Mouse (Mus musculus) neural tube, embryonic 11.5 days (tissue): Measurements from ENCODE around the gene Cep128. TPM values are rescaled to one million over a fixed set of nuclear protein-coding genes. Genes with fewer than 3 reads are reported as not detected.
"Not testable (repeated sequence)": the region's sequence is repeated elsewhere in the genome, so short reads cannot be mapped to it uniquely, and the experiment has no call there.

Experiments
- ATAC-seq: fragments of 200-750 bp; cut with Nextera tagmentation; 2 replicates; pipeline ENCODE4 v1.8.0; 2017; ENCODE audit warnings: moderate number of reproducible peaks, mild to moderate bottlenecking, moderate TSS enrichment, moderate library complexity; ENCODE audit not compliant: insufficient read depth, low FRiP score, low TSS enrichment
- DNase-seq: peaks from one replicate; pipeline ENCODE4 v3.0.0-alpha.2; 2015; ENCODE audit warnings: low spot score
- H3K27ac ChIP-seq: fragments of 300-500 bp; sonication (generic); 2 replicates; pipeline ENCODE4 v1.5.1; 2014; ENCODE audit warnings: low read depth, mild to moderate bottlenecking, low read length
- H3K27me3 ChIP-seq: fragments of 300-500 bp; sonication (generic); 2 replicates; pipeline ENCODE4 v1.6.1; 2014; ENCODE audit warnings: mild to moderate bottlenecking, low read length, mixed read lengths; ENCODE audit not compliant: control insufficient read depth, insufficient read depth
- H3K36me3 ChIP-seq: fragments of 300-500 bp; sonication (generic); 2 replicates; pipeline ENCODE4 v1.6.1; 2014; ENCODE audit warnings: mild to moderate bottlenecking, low read length, moderate library complexity, mixed read lengths; ENCODE audit not compliant: control insufficient read depth, insufficient read depth
- H3K4me1 ChIP-seq: fragments of 300-500 bp; sonication (generic); 2 replicates; pipeline ENCODE4 v1.6.1; 2014; ENCODE audit warnings: low read length, mixed read lengths; ENCODE audit not compliant: control insufficient read depth, insufficient read depth
- H3K4me2 ChIP-seq: fragments of 300-500 bp; sonication (generic); 2 replicates; pipeline ENCODE4 v1.6.1; 2014; ENCODE audit warnings: low read depth, mild to moderate bottlenecking, moderate library complexity
- H3K4me3 ChIP-seq: fragments of 300-500 bp; sonication (generic); 2 replicates; pipeline ENCODE4 v1.5.1; 2014; ENCODE audit warnings: low read depth, low read length
- H3K9ac ChIP-seq: fragments of 300-500 bp; sonication (generic); 2 replicates; pipeline ENCODE4 v1.6.1; 2014; ENCODE audit warnings: mild to moderate bottlenecking, low read length
- H3K9me3 ChIP-seq: fragments of 300-500 bp; sonication (generic); 2 replicates; pipeline ENCODE4 v1.6.1; 2016; ENCODE audit warnings: low read length; ENCODE audit not compliant: control insufficient read depth
- WGBS: fragments of 180-500 bp; shearing (Covaris S2); extraction: QIAGEN DNeasy Blood & Tissue Kit; methylation state at CpG from one replicate; pipeline ENCODE4 v1.1.7; 2014; 5-methylcytosine and 5-hydroxymethylcytosine counted together
- polyA plus RNA-seq: library from polyadenylated mRNA; unstranded; fragments of >200 nt; fragmentation: Nextera tagmentation; extraction: Ambion mirVana; gene quantifications from 2 replicates; pipeline ENCODE4 v1.2.1, GENCODE M21; 2014

The Cep128 gene
- polyA plus RNA-seq, 1 experiment from 2014 or later, result 8.8 TPM

- Histone ChIP-seq H3K27me3 (no peaks in the 10 kb centered on the region), H3K4me2 (no peak overlapping the region)
These were observed 372.0 kb downstream of the Cep128 start for GRCm38 (mm10) chr12:91012184-91012583.

GRCm38 (mm10) chr12:91008736-91009135 lies 375.5 kb downstream of the Cep128 start:
- no peak overlapping the region for H3K9ac ChIP-seq
- H3K27me3 ChIP-seq, result no peaks in the 10 kb centered on the region
- no peaks in the 10 kb centered on the region for H3K9me3 ChIP-seq
- WGBS, result 85% methylated on average over 5 of the region's 5 CpGs
- DNase-seq, result no peak
- no peaks in the 10 kb centered on the region for H3K4me1 ChIP-seq
- no peak overlapping the region for H3K4me3 ChIP-seq
- no peak overlapping the region for H3K4me2 ChIP-seq
- no peaks in the 10 kb centered on the region for H3K36me3 ChIP-seq
- no peak overlapping the region for H3K27ac ChIP-seq
- no peak for ATAC-seq

More at GRCm38 (mm10) chr12:91012184-91012583, 372.0 kb downstream of the Cep128 start:
- Histone ChIP-seq H3K27ac (no peak overlapping the region), H3K9ac (no peak overlapping the region), H3K4me3 (no peak overlapping the region), H3K4me1 (no peaks in the 10 kb centered on the region), H3K9me3 (no peaks in the 10 kb centered on the region), H3K36me3 (no peaks in the 10 kb centered on the region)
- WGBS, result 64% methylated on average over 4 of the region's 4 CpGs
- DNase-seq (no peak), ATAC-seq (no peak)

- H3K9me3 ChIP-seq, result no peaks in the 10 kb centered on the region
These were observed 376.0 kb downstream of the Cep128 start for GRCm38 (mm10) chr12:91008170-91008569.

GRCm38 (mm10) chr12:90997539-90997938 lies 386.7 kb downstream of the Cep128 start:
- H3K9me3 ChIP-seq, result no peaks in the 10 kb centered on the region
- no peak for ATAC-seq
- no peak overlapping the region for H3K4me2 ChIP-seq
- no peaks in the 10 kb centered on the region for H3K36me3 ChIP-seq
- no peak overlapping the region for H3K9ac ChIP-seq
- no peak overlapping the region for H3K4me3 ChIP-seq
- no peak for DNase-seq
- H3K4me1 ChIP-seq, result no peaks in the 10 kb centered on the region
- H3K27me3 ChIP-seq, result no peaks in the 10 kb centered on the region
- WGBS, result 91% methylated on average over 4 of the region's 4 CpGs
- H3K27ac ChIP-seq, result no peak overlapping the region

More at GRCm38 (mm10) chr12:91008170-91008569, 376.0 kb downstream of the Cep128 start:
- no peaks in the 10 kb centered on the region for H3K27me3 ChIP-seq
- H3K9ac ChIP-seq, result no peak overlapping the region
- no peaks in the 10 kb centered on the region for H3K36me3 ChIP-seq
- no peaks in the 10 kb centered on the region for H3K4me1 ChIP-seq
- no peak overlapping the region for H3K4me2 ChIP-seq
- ATAC-seq (no peak), DNase-seq (no peak)
- no peak overlapping the region for H3K4me3 ChIP-seq
- WGBS, result 79% methylated on average over 3 of the region's 3 CpGs
- no peak overlapping the region for H3K27ac ChIP-seq

- ATAC-seq (no peak), DNase-seq (no peak)
- 84% methylated on average over 2 of the region's 2 CpGs for WGBS
- no peak overlapping the region for H3K27ac ChIP-seq
- H3K4me3 ChIP-seq, result no peak overlapping the region
- no peak overlapping the region for H3K4me2 ChIP-seq
- H3K36me3 ChIP-seq, result no peaks in the 10 kb centered on the region
- no peaks in the 10 kb centered on the region for H3K27me3 ChIP-seq
- H3K9ac ChIP-seq, result no peak overlapping the region
- H3K9me3 ChIP-seq, result no peaks in the 10 kb centered on the region
- no peaks in the 10 kb centered on the region for H3K4me1 ChIP-seq
These were observed 390.9 kb downstream of the Cep128 start for GRCm38 (mm10) chr12:90993331-90993730.

GRCm38 (mm10) chr12:90987782-90988181 lies 396.4 kb downstream of the Cep128 start:
- no peaks in the 10 kb centered on the region for H3K27me3 ChIP-seq
- H3K9me3 ChIP-seq, result no peaks in the 10 kb centered on the region
- no peak for DNase-seq
- H3K4me2 ChIP-seq, result no peak overlapping the region
- H3K4me3 ChIP-seq, result no peak overlapping the region
- no peaks in the 10 kb centered on the region for H3K36me3 ChIP-seq
- ATAC-seq, result no peak
- no peak overlapping the region for H3K9ac ChIP-seq
- no peak overlapping the region for H3K27ac ChIP-seq
- 88% methylated on average over 2 of the region's 2 CpGs for WGBS
- H3K4me1 ChIP-seq, result no peaks in the 10 kb centered on the region

- H3K4me1 ChIP-seq, result no peaks in the 10 kb centered on the region
- no peak overlapping the region for H3K27ac ChIP-seq
- 75% methylated on average over 6 of the region's 6 CpGs for WGBS
- H3K36me3 ChIP-seq, result no peaks in the 10 kb centered on the region
- ATAC-seq, result no peak
- no peaks in the 10 kb centered on the region for H3K27me3 ChIP-seq
- no peak overlapping the region for H3K4me2 ChIP-seq
- no peak overlapping the region for H3K4me3 ChIP-seq
- DNase-seq, result no peak
- no peaks in the 10 kb centered on the region for H3K9me3 ChIP-seq
- no peak overlapping the region for H3K9ac ChIP-seq
These were observed 396.9 kb downstream of the Cep128 start for GRCm38 (mm10) chr12:90987259-90987658.

- 88% methylated on average over 4 of the region's 4 CpGs for WGBS
- H3K4me2 ChIP-seq, result no peak overlapping the region
These were observed 402.2 kb downstream of the Cep128 start for GRCm38 (mm10) chr12:90982018-90982417.

GRCm38 (mm10) chr12:90976406-90976805 lies 407.8 kb downstream of the Cep128 start:
- not testable (repeated sequence) for H3K36me3 ChIP-seq, ATAC-seq, H3K4me3 ChIP-seq

More at GRCm38 (mm10) chr12:90982018-90982417, 402.2 kb downstream of the Cep128 start:
- H3K27me3 ChIP-seq, result no peaks in the 10 kb centered on the region
- DNase-seq (no peak), ATAC-seq (no peak)
- no peaks in the 10 kb centered on the region for H3K4me1 ChIP-seq
- no peak overlapping the region for H3K9ac ChIP-seq
- no peaks in the 10 kb centered on the region for H3K9me3 ChIP-seq
- H3K36me3 ChIP-seq, result no peaks in the 10 kb centered on the region
- no peak overlapping the region for H3K4me3 ChIP-seq
- H3K27ac ChIP-seq, result no peak overlapping the region

More at GRCm38 (mm10) chr12:90976406-90976805, 407.8 kb downstream of the Cep128 start:
- not testable (repeated sequence) for H3K4me2 ChIP-seq, H3K9me3 ChIP-seq, H3K9ac ChIP-seq, H3K27ac ChIP-seq, H3K4me1 ChIP-seq, H3K27me3 ChIP-seq, DNase-seq
- 89% methylated on average over 9 of the region's 9 CpGs for WGBS
